Mouse (Mus musculus): Measurements from ENCODE around the gene Rps6kl1. TPM values are rescaled to one million over a fixed set of nuclear protein-coding genes. Genes with fewer than 3 reads are reported as not detected.

Rps6kl1 gene
- total and polyA plus RNA-seq, 3 experiments = 0.03 to 0.11 TPM; not detected in 1

DNA sequence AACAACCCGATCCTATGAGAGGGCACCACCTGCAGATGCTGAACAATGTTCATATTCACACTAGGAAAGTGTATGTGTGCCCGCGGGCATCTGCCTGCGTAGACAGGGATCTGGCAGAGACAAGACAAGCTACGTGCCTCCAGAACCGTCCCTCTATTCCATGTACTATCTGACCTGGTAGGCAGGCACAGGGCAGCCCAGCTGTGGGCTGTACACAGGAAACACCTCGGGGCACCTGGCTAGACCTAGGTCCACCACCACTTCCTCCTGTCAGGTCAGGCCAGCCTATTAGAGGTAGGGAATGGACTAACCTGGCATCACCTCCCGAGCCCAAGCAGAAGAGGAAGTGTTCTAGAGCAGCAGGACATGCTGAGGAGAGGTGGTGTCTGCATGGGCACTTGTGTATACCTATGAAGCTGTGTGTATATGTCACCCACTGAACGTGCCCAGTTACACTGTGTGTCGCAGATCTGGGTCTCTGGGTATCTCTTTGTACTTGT is 26.7 kb upstream of the Rps6kl1 start, which contains the start of gene Pgf:
Pgf (minus strand) TSS at position 51 of the 500 bp plus-strand sequence.
- no peaks in the 10 kb centered on the region for H3K9me3 ChIP-seq (replicated peaks)
- ATAC-seq (ENCODE audit: extremely low read depth, insufficient number of reproducible peaks, low FRiP score, poor library complexity, severe bottlenecking) (no peak), DNase-seq (ENCODE audit: low spot score) (no peak)
- H3K36me3 ChIP-seq (replicated peaks) = no peaks in the 10 kb centered on the region
- peak within 1 kb of the TSS; percentile 55; the same call in 1 of the 2 replicates for H3K4me3 ChIP-seq (ENCODE audit: low read depth, low read length)
- peaks cover 16% of the 10 kb centered on the region for H3K4me1 ChIP-seq (ENCODE audit: insufficient read depth, low read depth, low read length)
- H3K27me3 ChIP-seq (ENCODE audit: insufficient read depth, low read length) = peaks cover 90% of the 10 kb centered on the region
- TF ChIP-seq TAL1 (conservative IDR thresholded peaks at IDR 0.05; ENCODE audit: low read depth, low read length) (0 out of 2 replicates have a peak, but pooled peaks have one; percentile 4), GATA1 (IDR thresholded peaks at IDR 0.05; ENCODE audit: borderline replicate concordance, low read length) (no peak)

DNA sequence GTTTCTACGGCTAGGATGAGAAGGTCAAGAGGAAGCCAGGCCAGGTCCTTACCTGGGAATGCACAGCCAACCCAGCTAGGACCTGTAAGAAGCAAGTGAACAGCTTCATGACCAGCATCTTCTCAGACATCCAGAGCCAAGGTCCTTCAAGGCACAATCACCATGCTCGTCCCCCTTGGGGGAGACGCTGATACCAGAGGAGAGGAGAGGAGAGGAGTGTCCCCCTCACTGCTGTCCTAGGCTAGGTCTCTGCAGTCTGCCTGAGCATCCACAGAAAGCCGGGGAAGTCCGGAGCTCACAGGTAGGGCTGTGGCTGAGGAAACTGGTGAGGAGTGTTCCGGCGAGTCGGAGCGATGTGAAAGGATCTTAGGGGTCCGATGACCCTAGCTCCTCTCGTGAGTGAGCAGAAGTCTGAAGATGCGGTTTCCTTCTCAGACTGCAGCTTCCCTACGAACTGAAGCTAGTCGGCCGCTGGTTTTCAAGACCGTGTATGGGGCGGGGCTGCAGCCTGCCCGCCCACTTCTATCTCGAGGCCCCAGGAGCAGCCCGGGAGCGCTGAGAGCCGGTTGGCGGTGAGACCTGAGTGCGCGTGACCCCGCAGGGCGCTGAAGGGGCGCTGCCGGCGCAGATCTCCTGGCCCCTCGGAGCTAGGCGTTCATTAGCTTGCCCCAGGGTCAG is 25.9 kb upstream of the Rps6kl1 start:
- H3K4me3 ChIP-seq (ENCODE audit: low read depth, low read length) = peak overlapping the region; percentile 55; the same call in 1 of the 2 replicates
- ATAC-seq (ENCODE audit: extremely low read depth, insufficient number of reproducible peaks, low FRiP score, poor library complexity, severe bottlenecking) = peak; percentile 45; the same call in 1 of the 2 replicates
- peaks cover 92% of the 10 kb centered on the region for H3K27me3 ChIP-seq (ENCODE audit: insufficient read depth, low read length)
- DNase-seq (ENCODE audit: low spot score) = peak; percentile 62
- no peak for TF ChIP-seq GATA2 (IDR thresholded peaks at IDR 0.05; ENCODE audit: borderline replicate concordance, low read depth, low read length)
- TF ChIP-seq POLR2AphosphoS5 (IDR thresholded peaks at IDR 0.05; ENCODE audit: insufficient replicate concordance, low read depth, low read length) = no peak
- TF ChIP-seq CTCF (IDR thresholded peaks at IDR 0.05; ENCODE audit: low read depth, low read length) = no peak
- no peak for TF ChIP-seq TAL1 (conservative IDR thresholded peaks at IDR 0.05; ENCODE audit: low read depth, low read length)
- no peak for TF ChIP-seq GATA1 (IDR thresholded peaks at IDR 0.05; ENCODE audit: borderline replicate concordance, low read length)
- no peaks in the 10 kb centered on the region for H3K9me3 ChIP-seq (replicated peaks)
- H3K4me1 ChIP-seq (ENCODE audit: insufficient read depth, low read depth, low read length) = peaks cover 16% of the 10 kb centered on the region
- H3K36me3 ChIP-seq (replicated peaks) = no peaks in the 10 kb centered on the region

DNA sequence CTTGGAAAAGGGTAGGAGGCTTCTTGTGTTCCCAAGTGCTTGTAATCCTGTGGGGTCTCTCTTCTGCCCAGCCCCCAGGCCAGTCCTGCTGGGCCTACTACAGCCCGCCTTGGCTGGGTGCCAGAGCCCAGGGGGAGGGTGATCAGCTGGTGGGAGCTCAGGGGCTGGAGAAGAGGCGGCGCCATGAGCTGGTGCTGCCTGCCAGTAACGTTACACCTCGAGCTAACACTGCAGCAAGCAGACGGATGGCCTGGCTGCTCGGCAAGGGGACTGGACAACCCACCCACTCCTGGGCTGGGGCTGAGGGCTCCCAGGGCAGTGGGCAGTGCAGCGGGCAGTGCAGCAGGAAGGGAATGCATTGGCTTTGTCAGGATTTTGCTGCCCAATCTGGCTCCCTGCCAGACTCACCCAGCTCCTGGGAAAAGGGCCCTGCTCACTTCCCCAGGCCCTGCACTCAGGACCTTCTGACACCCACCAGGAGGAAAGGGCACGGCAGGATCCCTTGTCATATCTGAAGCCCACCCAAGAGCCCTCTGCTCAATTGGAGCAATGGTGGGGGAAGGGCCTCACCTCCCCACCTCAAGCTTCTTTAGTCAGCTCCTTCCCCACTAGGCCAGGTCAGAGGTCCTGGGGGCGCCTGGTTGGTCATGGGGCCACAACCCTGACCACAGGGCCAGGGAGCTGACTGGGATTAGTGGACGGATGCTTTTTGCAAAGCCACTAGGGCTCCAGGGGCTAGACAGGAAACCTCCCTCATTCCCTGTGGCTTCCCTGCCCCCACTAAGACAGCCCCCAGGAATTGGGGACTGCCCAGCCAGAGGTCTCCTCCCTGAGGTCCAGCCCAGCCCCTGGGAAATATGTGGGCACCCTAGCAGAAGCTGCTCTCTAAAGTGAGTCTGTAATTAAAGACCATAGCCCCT is 25.1 kb upstream of the Rps6kl1 start:
- no peak overlapping the region for H3K4me3 ChIP-seq (ENCODE audit: low read depth, low read length)
- H3K36me3 ChIP-seq (replicated peaks) = no peaks in the 10 kb centered on the region
- H3K27me3 ChIP-seq (ENCODE audit: insufficient read depth, low read length) = peaks cover 91% of the 10 kb centered on the region

DNA sequence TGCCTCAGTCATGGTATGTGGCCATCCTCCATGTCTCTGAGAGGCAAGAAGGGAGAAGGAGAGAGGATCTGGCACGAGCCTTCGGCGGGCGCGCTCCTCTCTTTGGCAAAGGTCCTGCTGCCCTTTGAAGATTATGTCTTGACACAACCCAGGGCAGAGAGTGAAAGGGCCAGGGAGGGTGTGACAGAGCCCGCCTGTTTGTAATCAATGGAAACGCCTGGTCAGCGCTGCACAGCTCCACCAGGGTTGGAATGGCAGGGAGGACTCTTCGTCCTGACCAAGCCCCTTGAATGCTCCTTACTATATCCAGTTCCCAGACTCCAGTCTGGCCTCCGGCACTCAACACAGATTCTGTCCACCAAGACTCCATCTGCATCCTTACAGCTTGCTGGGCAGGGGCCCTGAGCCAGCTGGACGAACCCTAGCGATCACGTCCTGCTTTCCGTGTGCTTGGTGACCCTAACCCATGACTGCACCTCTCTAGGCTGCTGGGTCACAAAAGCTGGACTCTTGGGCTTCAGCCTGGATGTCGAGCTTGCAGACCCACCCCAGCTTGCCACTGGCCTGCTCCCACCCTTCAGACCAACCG is 24.1 kb upstream of the Rps6kl1 start:
- DNase-seq (ENCODE audit: low spot score) (no peak), ATAC-seq (ENCODE audit: extremely low read depth, insufficient number of reproducible peaks, low FRiP score, poor library complexity, severe bottlenecking) (no peak)
- no peak overlapping the region for H3K4me3 ChIP-seq (ENCODE audit: low read depth, low read length)
- H3K36me3 ChIP-seq (replicated peaks) = no peaks in the 10 kb centered on the region
- no peaks in the 10 kb centered on the region for H3K9me3 ChIP-seq (replicated peaks)
- peaks cover 16% of the 10 kb centered on the region for H3K4me1 ChIP-seq (ENCODE audit: insufficient read depth, low read depth, low read length)
- peaks cover 91% of the 10 kb centered on the region for H3K27me3 ChIP-seq (ENCODE audit: insufficient read depth, low read length)
- no peak for TF ChIP-seq GATA1 (IDR thresholded peaks at IDR 0.05; ENCODE audit: borderline replicate concordance, low read length)
- TF ChIP-seq POLR2AphosphoS5 (IDR thresholded peaks at IDR 0.05; ENCODE audit: insufficient replicate concordance, low read depth, low read length) = no peak
- TF ChIP-seq TAL1 (conservative IDR thresholded peaks at IDR 0.05; ENCODE audit: low read depth, low read length) = no peak
- TF ChIP-seq CTCF (IDR thresholded peaks at IDR 0.05; ENCODE audit: low read depth, low read length) = no peak
- no peak for TF ChIP-seq GATA2 (IDR thresholded peaks at IDR 0.05; ENCODE audit: borderline replicate concordance, low read depth, low read length)

More for the DNA sequence above, 25.1 kb upstream of the Rps6kl1 start:
- no peaks in the 10 kb centered on the region for H3K9me3 ChIP-seq (replicated peaks)
- ATAC-seq (ENCODE audit: extremely low read depth, insufficient number of reproducible peaks, low FRiP score, poor library complexity, severe bottlenecking) (no peak), DNase-seq (ENCODE audit: low spot score) (no peak)
- TF ChIP-seq POLR2AphosphoS5 (IDR thresholded peaks at IDR 0.05; ENCODE audit: insufficient replicate concordance, low read depth, low read length) = no peak
- no peak for TF ChIP-seq GATA2 (IDR thresholded peaks at IDR 0.05; ENCODE audit: borderline replicate concordance, low read depth, low read length)
- no peak for TF ChIP-seq TAL1 (conservative IDR thresholded peaks at IDR 0.05; ENCODE audit: low read depth, low read length)
- TF ChIP-seq CTCF (IDR thresholded peaks at IDR 0.05; ENCODE audit: low read depth, low read length) = no peak
- TF ChIP-seq GATA1 (IDR thresholded peaks at IDR 0.05; ENCODE audit: borderline replicate concordance, low read length) = no peak
- peaks cover 16% of the 10 kb centered on the region for H3K4me1 ChIP-seq (ENCODE audit: insufficient read depth, low read depth, low read length)

DNA sequence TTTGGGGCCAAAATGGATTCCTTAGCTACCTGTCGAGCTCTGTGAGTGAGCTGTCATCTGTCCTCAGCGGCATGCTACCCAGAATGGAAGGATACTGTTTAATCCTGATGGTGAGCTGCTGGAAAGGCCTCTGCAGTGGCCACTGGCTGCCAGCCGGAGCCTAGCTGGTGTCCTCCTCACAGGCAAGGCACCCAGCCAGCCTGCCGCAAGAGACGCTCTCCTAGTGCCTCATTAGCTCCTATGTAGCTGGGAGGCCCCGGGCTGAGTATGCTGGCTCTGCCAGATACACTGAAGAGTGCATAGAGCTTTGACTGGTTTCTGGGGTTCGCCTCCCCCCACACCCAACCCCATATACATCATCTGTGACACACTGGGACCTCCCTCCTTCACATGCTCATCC is 23.0 kb upstream of the Rps6kl1 start:
- Histone ChIP-seq H3K4me3 (ENCODE audit: low read depth, low read length) (no peak overlapping the region), H3K9me3 (replicated peaks) (no peaks in the 10 kb centered on the region), H3K4me1 (ENCODE audit: insufficient read depth, low read depth, low read length) (peaks cover 22% of the 10 kb centered on the region), H3K27me3 (ENCODE audit: insufficient read depth, low read length) (peaks cover 93% of the 10 kb centered on the region), H3K36me3 (replicated peaks) (no peaks in the 10 kb centered on the region)
- ATAC-seq (ENCODE audit: extremely low read depth, insufficient number of reproducible peaks, low FRiP score, poor library complexity, severe bottlenecking) (no peak), DNase-seq (ENCODE audit: low spot score) (no peak)
- TF ChIP-seq TAL1 (conservative IDR thresholded peaks at IDR 0.05; ENCODE audit: low read depth, low read length) (no peak), CTCF (IDR thresholded peaks at IDR 0.05; ENCODE audit: low read depth, low read length) (no peak), POLR2AphosphoS5 (IDR thresholded peaks at IDR 0.05; ENCODE audit: insufficient replicate concordance, low read depth, low read length) (no peak), GATA2 (IDR thresholded peaks at IDR 0.05; ENCODE audit: borderline replicate concordance, low read depth, low read length) (no peak), GATA1 (IDR thresholded peaks at IDR 0.05; ENCODE audit: borderline replicate concordance, low read length) (no peak)
